Mouse (Mus musculus): ENCODE results near the gene Abhd6. TPM values are rescaled to one million over a fixed set of nuclear protein-coding genes. Genes with fewer than 3 reads are reported as not detected.

Gene Abhd6
- total RNA-seq, 1 experiment = 11.7 TPM

- DNase-seq (ENCODE audit: low read depth, low spot score) = no peak
- H3K4me1 ChIP-seq (ENCODE audit: control insufficient read depth in 2 of 2, insufficient read depth in 2 of 2, low read length in 2 of 2, poor library complexity in 1 of 2) = no peaks in the 10 kb centered on the region
- TF ChIP-seq HCFC1 (IDR thresholded peaks at IDR 0.05; ENCODE audit: borderline replicate concordance, insufficient read depth, low read length) = no peak
- no peak for TF ChIP-seq ZNF384 (IDR thresholded peaks at IDR 0.05; ENCODE audit: low read depth, low read length)
- TF ChIP-seq CHD2 (IDR thresholded peaks at IDR 0.05; ENCODE audit: low read depth, low read length) = no peak
- no peak for TF ChIP-seq MAFK (IDR thresholded peaks at IDR 0.05; ENCODE audit: insufficient read depth, low read depth, low read length)
- TF ChIP-seq ZC3H11A (IDR thresholded peaks at IDR 0.05; ENCODE audit: borderline replicate concordance, low read depth, low read length) = no peak
Measured at GRCm38 (mm10) chr14:8092573-8092972, 89.9 kb downstream of the Abhd6 start.

GRCm38 (mm10) chr14:8093427-8093826 is 90.7 kb downstream of the Abhd6 start:
- H3K9me3 ChIP-seq (ENCODE audit: control insufficient read depth, insufficient read depth, low read depth, low read length) = no peaks in the 10 kb centered on the region
- no peak overlapping the region for H3K27ac ChIP-seq (ENCODE audit: insufficient read depth, low read depth, low read length, poor library complexity, severe bottlenecking)
- H3K4me3 ChIP-seq (ENCODE audit: insufficient read depth in 1 of 2, low read depth in 1 of 2, low read length in 2 of 2, poor library complexity in 1 of 2, severe bottlenecking in 1 of 2) = no peak overlapping the region
- H3K4me1 ChIP-seq (ENCODE audit: control insufficient read depth in 2 of 2, insufficient read depth in 2 of 2, low read length in 2 of 2, poor library complexity in 1 of 2) = no peaks in the 10 kb centered on the region
- no peak for DNase-seq (ENCODE audit: low read depth, low spot score)
- peaks cover 5% of the 10 kb centered on the region for H3K36me3 ChIP-seq (ENCODE audit: control insufficient read depth, insufficient read depth, low read length, poor library complexity, severe bottlenecking)
- TF ChIP-seq MAFK (IDR thresholded peaks at IDR 0.05; ENCODE audit: insufficient read depth, low read depth, low read length) (no peak), ZNF384 (IDR thresholded peaks at IDR 0.05; ENCODE audit: low read depth, low read length) (no peak), CHD2 (IDR thresholded peaks at IDR 0.05; ENCODE audit: low read depth, low read length) (no peak), HCFC1 (IDR thresholded peaks at IDR 0.05; ENCODE audit: borderline replicate concordance, insufficient read depth, low read length) (no peak), ZC3H11A (IDR thresholded peaks at IDR 0.05; ENCODE audit: borderline replicate concordance, low read depth, low read length) (no peak)
- in situ Hi-C loops (cut with MboI; ENCODE audit: low sequenced_read_pairs in 2 of 2, unreplicated experiment in 2 of 2) = loop anchor here (10.0 to 25.0 kb wide), 2 partner anchors 221 to 244 kb away; partner anchors contain the start of gene Fam107a (in 1 of the 2)
- no peak overlapping the region for H3K9ac ChIP-seq (ENCODE audit: insufficient read depth, low read depth, low read length, poor library complexity, severe bottlenecking)

More at GRCm38 (mm10) chr14:8092573-8092972, 89.9 kb downstream of the Abhd6 start:
- Histone ChIP-seq H3K27ac (ENCODE audit: insufficient read depth, low read depth, low read length, poor library complexity, severe bottlenecking) (no peak overlapping the region), H3K9ac (ENCODE audit: insufficient read depth, low read depth, low read length, poor library complexity, severe bottlenecking) (no peak overlapping the region), H3K36me3 (ENCODE audit: control insufficient read depth, insufficient read depth, low read length, poor library complexity, severe bottlenecking) (peaks cover 8% of the 10 kb centered on the region), H3K9me3 (ENCODE audit: control insufficient read depth, insufficient read depth, low read depth, low read length) (no peaks in the 10 kb centered on the region), H3K4me3 (ENCODE audit: insufficient read depth in 1 of 2, low read depth in 1 of 2, low read length in 2 of 2, poor library complexity in 1 of 2, severe bottlenecking in 1 of 2) (no peak overlapping the region)
- in situ Hi-C loops (cut with MboI; ENCODE audit: low sequenced_read_pairs in 2 of 2, unreplicated experiment in 2 of 2) = loop anchor here (10.0 to 25.0 kb wide), 2 partner anchors 222 to 245 kb away; partner anchors contain the start of gene Fam107a (in 1 of the 2)

DNA sequence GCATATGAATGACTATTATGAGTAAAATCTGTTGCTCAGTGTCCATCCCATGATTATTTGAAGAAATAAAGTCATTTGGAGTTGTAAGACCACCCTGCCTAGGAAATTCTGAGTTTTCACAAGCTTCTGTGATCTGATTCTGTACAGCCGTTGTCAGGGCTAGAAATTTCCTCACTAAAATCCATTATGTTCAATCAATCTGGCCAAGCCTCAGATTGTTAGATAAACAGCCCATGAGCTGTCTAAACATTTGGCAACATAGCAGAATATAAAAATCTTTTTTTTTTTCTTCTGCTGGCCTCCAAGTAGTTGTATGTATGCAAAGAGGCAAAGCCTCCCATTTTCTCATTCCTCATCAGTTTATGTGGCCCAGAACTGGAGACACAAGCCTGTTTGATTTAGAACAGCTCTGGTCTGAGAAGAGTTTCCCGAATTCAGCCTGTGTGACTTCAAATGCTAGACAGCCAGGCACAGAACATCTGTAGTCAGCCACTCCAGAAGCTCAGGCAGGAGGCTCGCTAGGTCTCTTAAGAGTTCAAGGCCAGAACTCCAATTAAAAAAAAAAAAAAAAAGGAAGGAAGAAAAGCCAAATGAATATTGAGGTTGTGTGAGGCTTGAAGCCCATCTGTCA is 92.3 kb downstream of the Abhd6 start:
- H3K9ac ChIP-seq (ENCODE audit: insufficient read depth, low read depth, low read length, poor library complexity, severe bottlenecking) = no peak overlapping the region
- TF ChIP-seq CHD2 (IDR thresholded peaks at IDR 0.05; ENCODE audit: low read depth, low read length) = no peak
- no peak for TF ChIP-seq HCFC1 (IDR thresholded peaks at IDR 0.05; ENCODE audit: borderline replicate concordance, insufficient read depth, low read length)
- TF ChIP-seq ZC3H11A (IDR thresholded peaks at IDR 0.05; ENCODE audit: borderline replicate concordance, low read depth, low read length) = no peak
- 0 out of 2 replicates have a peak, but pooled peaks have one; percentile 26 for TF ChIP-seq ZNF384 (IDR thresholded peaks at IDR 0.05; ENCODE audit: low read depth, low read length)
- no peak for TF ChIP-seq MAFK (IDR thresholded peaks at IDR 0.05; ENCODE audit: insufficient read depth, low read depth, low read length)
- H3K9me3 ChIP-seq (ENCODE audit: control insufficient read depth, insufficient read depth, low read depth, low read length) = no peaks in the 10 kb centered on the region
- H3K4me1 ChIP-seq (ENCODE audit: control insufficient read depth in 2 of 2, insufficient read depth in 2 of 2, low read length in 2 of 2, poor library complexity in 1 of 2) = no peaks in the 10 kb centered on the region
- H3K4me3 ChIP-seq (ENCODE audit: insufficient read depth in 1 of 2, low read depth in 1 of 2, low read length in 2 of 2, poor library complexity in 1 of 2, severe bottlenecking in 1 of 2) = no peak overlapping the region
- peaks cover under 1% of the 10 kb centered on the region; the same call in 1 of the 2 replicates for H3K36me3 ChIP-seq (ENCODE audit: control insufficient read depth, insufficient read depth, low read length, poor library complexity, severe bottlenecking)
- no peak for DNase-seq (ENCODE audit: low read depth, low spot score)
- H3K27ac ChIP-seq (ENCODE audit: insufficient read depth, low read depth, low read length, poor library complexity, severe bottlenecking) = no peak overlapping the region
- in situ Hi-C loops (cut with MboI; ENCODE audit: low sequenced_read_pairs in 2 of 2, unreplicated experiment in 2 of 2) = loop anchor here (10.0 to 25.0 kb wide), 2 partner anchors 220 to 242 kb away; partner anchors contain the start of gene Fam107a (in 1 of the 2)

DNA sequence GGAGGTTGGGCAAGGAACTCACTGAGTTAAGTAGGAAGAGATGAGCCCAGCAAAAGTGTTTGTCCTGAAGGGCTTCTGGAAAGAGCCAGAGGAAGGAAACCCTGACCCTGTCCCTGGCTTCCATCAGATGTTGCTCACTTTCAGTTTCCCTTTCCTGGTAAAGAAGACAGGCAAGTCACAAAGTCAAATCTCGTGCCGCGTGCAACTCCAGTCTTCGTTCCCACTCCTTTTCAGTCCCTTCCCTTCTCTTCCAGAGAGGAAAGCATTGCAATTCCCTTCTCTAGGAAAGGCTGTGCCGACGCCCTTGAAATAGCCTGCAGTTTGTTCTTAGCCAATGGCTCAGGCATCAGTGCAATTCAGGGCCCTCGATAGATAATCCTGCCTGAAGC is 92.9 kb downstream of the Abhd6 start:
- no peak overlapping the region for H3K4me3 ChIP-seq (ENCODE audit: insufficient read depth in 1 of 2, low read depth in 1 of 2, low read length in 2 of 2, poor library complexity in 1 of 2, severe bottlenecking in 1 of 2)
- H3K36me3 ChIP-seq (ENCODE audit: control insufficient read depth, insufficient read depth, low read length, poor library complexity, severe bottlenecking) = no peaks in the 10 kb centered on the region; the same call in 1 of the 2 replicates
- no peak overlapping the region for H3K27ac ChIP-seq (ENCODE audit: insufficient read depth, low read depth, low read length, poor library complexity, severe bottlenecking)
- no peak for DNase-seq (ENCODE audit: low read depth, low spot score)
- no peak for TF ChIP-seq HCFC1 (IDR thresholded peaks at IDR 0.05; ENCODE audit: borderline replicate concordance, insufficient read depth, low read length)
- TF ChIP-seq MAFK (IDR thresholded peaks at IDR 0.05; ENCODE audit: insufficient read depth, low read depth, low read length) = no peak
- no peak for TF ChIP-seq ZNF384 (IDR thresholded peaks at IDR 0.05; ENCODE audit: low read depth, low read length)
- TF ChIP-seq ZC3H11A (IDR thresholded peaks at IDR 0.05; ENCODE audit: borderline replicate concordance, low read depth, low read length) = no peak
- TF ChIP-seq CHD2 (IDR thresholded peaks at IDR 0.05; ENCODE audit: low read depth, low read length) = no peak
- H3K9me3 ChIP-seq (ENCODE audit: control insufficient read depth, insufficient read depth, low read depth, low read length) = no peaks in the 10 kb centered on the region
- in situ Hi-C loops (cut with MboI; ENCODE audit: low sequenced_read_pairs in 2 of 2, unreplicated experiment in 2 of 2) = loop anchor here (10.0 to 25.0 kb wide), 2 partner anchors 219 to 242 kb away; partner anchors contain the start of gene Fam107a (in 1 of the 2)
- no peak overlapping the region for H3K9ac ChIP-seq (ENCODE audit: insufficient read depth, low read depth, low read length, poor library complexity, severe bottlenecking)
- no peaks in the 10 kb centered on the region for H3K4me1 ChIP-seq (ENCODE audit: control insufficient read depth in 2 of 2, insufficient read depth in 2 of 2, low read length in 2 of 2, poor library complexity in 1 of 2)

Data from ES-E14 (cell line).